Mouse (Mus musculus) kidney, adult 2 months (tissue): Measurements from ENCODE around the gene Nlrp10.

Experiments
- CTCF ChIP-seq: fragments of 200-500 bp; conservative IDR thresholded peaks from 2 replicates; pipeline ENCODE4 v1.5.1; 2011; ENCODE audit warnings: low read depth, mild to moderate bottlenecking, control low read depth, low read length, moderate library complexity, mixed read lengths; ENCODE audit not compliant: insufficient read depth, insufficient read length
- POLR2A ChIP-seq: fragments of 200-500 bp; IDR thresholded peaks from one replicate; pipeline ENCODE4 v1.6.1; 2011; ENCODE audit warnings: low read depth, low read length, control low read depth

DNA sequence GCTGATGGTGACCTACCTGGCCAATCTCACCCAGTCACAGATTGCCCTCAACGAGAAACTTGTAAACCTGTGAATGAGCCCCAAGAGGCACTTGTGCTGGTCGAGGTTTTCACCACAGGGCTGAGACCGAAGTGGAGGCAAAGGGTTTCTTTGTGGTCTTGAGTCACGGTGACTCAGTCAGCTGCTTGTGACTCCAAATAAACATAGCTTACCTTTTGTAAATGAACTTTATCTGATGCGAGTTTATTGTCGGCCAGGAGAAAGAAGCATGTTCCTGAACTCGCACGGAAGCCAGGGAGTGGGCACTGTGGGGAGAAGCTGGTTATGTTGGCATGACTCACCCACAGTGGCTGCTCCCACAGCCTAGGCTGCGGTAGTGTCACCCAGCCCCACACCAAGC is 11.5 kb upstream of the Nlrp10 start:
- TF ChIP-seq POLR2A (no peak), CTCF (no peak)
